In the genomic region with DNA sequence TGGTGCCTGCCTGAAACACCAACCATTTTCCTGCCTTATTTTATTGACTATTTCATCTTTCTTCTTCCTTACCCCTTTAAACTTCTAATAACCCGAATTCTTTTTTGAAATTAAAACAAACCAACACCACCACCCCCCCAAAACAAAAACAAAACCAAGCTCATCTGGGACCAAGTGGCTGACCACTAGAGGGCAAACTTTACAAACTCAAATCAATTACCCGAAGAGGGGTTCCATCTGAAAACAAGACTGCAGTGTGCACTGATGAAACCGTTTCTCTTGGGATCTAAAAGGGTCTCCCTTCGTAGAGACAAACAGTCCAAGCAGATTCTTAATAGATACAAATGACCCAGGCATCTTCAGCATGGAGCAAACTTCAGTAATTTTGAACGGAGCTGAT, we compare ENCODE assay signal across 8 mouse cellular contexts. TPM values are rescaled to one million over a fixed set of nuclear protein-coding genes. Genes with fewer than 3 reads are reported as not detected.
DNase-seq lines count a peak whose midpoint lies in the region; ATAC-seq and TF ChIP-seq lines count a peak whose summit lies in the region.
"Had no signal": no experiment of that assay in that cellular context is flagged by ENCODE, and none has a peak within 500 bp of the region (broad histone marks: within the 10 kb centered on the region; RNA-seq: fewer than 3 reads in every experiment).

No protein-coding gene starts in this region.

- no peaks in the 10 kb centered on the region for H3K27me3 ChIP-seq in forebrain, postnatal 0 days (ENCODE audit: insufficient read depth, low read length)

- H3K9me3 ChIP-seq in forebrain, postnatal 0 days (ENCODE audit: low read length): no peaks in the 10 kb centered on the region

- H3K36me3 ChIP-seq in forebrain, postnatal 0 days (ENCODE audit: insufficient read depth): peaks cover 3% of the 10 kb centered on the region; the same call in 1 of the 2 replicates

- no peak overlapping the region for H3K27ac ChIP-seq in layer of hippocampus, adult 2 months
- H3K27ac ChIP-seq in forebrain, postnatal 0 days (ENCODE audit: low read depth, low read length): no peak overlapping the region
- H3K27ac ChIP-seq: liver, embryonic 14.5 days had no signal

- 31% methylated on average over 5 of the region's 5 CpGs for WGBS in forebrain, postnatal 0 days

- no peak overlapping the region for H3K4me3 ChIP-seq in layer of hippocampus, adult 2 months
- no peak overlapping the region for H3K4me3 ChIP-seq in forebrain, postnatal 0 days (ENCODE audit: low read depth, low read length)

- no peak for ATAC-seq in forebrain, postnatal 0 days

- peak; percentile 85 for TF ChIP-seq CTCF in layer of hippocampus, adult 2 months (conservative IDR thresholded peaks at IDR 0.05)
- peak; percentile 67 for TF ChIP-seq CTCF in forebrain, postnatal 0 days (IDR thresholded peaks at IDR 0.05; ENCODE audit: low read depth)

- H3K9ac ChIP-seq in forebrain, postnatal 0 days: no peak overlapping the region
- H3K9ac ChIP-seq: liver, embryonic 14.5 days had no signal

- no peaks in the 10 kb centered on the region for H3K4me1 ChIP-seq in forebrain, postnatal 0 days (ENCODE audit: insufficient read depth)

- peak; percentile 23 to 45 for DNase-seq in layer of hippocampus, adult 2 months (ENCODE audit: low spot score in 2 of 2)
- DNase-seq in layer of hippocampus, postnatal 10 days (ENCODE audit: low spot score in 2 of 2): no peak
- DNase-seq in CD4-positive, CD25-positive, alpha-beta regulatory T cell, adult 2 months (ENCODE audit: low read depth, low spot score): peak; percentile 58
- peak; percentile 38 for DNase-seq in MN1 (ENCODE audit: low spot score)
- peak; percentile 53 for DNase-seq in forebrain, postnatal 0 days
- DNase-seq in adrenal gland, adult 8-10 months: no peak
- no peak for DNase-seq in layer of hippocampus, adult 9-11 months

- H3K4me2 ChIP-seq in forebrain, postnatal 0 days (ENCODE audit: low read depth): no peak overlapping the region

RNA-seq across cellular contexts. Expression of a gene that starts 49.3 kb away (rescaled TPM):
- 10 to 100 TPM; 20.7 to 22.3 TPM for total RNA-seq in layer of hippocampus, adult 2 months (2021)
- 10 to 100 TPM; 38.2 to 40.5 TPM for total RNA-seq in layer of hippocampus, postnatal 10 days (2021)
- 26.4 and 39.2 TPM in 2 replicates for total RNA-seq in forebrain, postnatal 0 days (2014; rRNA removed)
- 3.7 and 6.3 TPM in 2 replicates for polyA plus RNA-seq in forebrain, postnatal 0 days (2015; fragmentation: Nextera tagmentation; extraction: Ambion mirVana)
- 100 to 1,000 TPM; 145 to 233 (median 191) TPM for total RNA-seq in adrenal gland, adult 8-10 months (2022)

Comparison
In these comparisons a context has a peak if more than half of its experiments do, and no peak if none do; other contexts are left out.
1. DNase-seq: peak in layer of hippocampus, adult 2 months (2 of 2), CD4-positive, CD25-positive, alpha-beta regulatory T cell, adult 2 months (single experiment), MN1 (single experiment) and forebrain, postnatal 0 days (single experiment); none in layer of hippocampus, postnatal 10 days (0 of 2), adrenal gland, adult 8-10 months (single experiment) and layer of hippocampus, adult 9-11 months (single experiment).